Mouse (Mus musculus): ENCODE results near the gene Olfr1333. TPM values are rescaled to one million over a fixed set of nuclear protein-coding genes. Genes with fewer than 3 reads are reported as not detected.
"Not testable (repeated sequence)": the region's sequence is repeated elsewhere in the genome, so short reads cannot be mapped to it uniquely, and the experiment has no call there.

Olfr1333 gene
- total and polyA plus RNA-seq, 2 experiments, result not detected

- Histone ChIP-seq H3K9ac (ENCODE audit: low read depth, low read length) (no peak within 1 kb of the TSS), H3K27me3 (ENCODE audit: control insufficient read depth, insufficient read depth, low read length) (no peaks in the 10 kb centered on the region), H3K4me3 (ENCODE audit: insufficient read depth, low read depth, low read length) (no peak within 1 kb of the TSS), H3K27ac (replicated peaks; ENCODE audit: insufficient read depth, low read depth, low read length) (no peak within 1 kb of the TSS), H3K79me2 (ENCODE audit: control insufficient read depth, insufficient read depth, low read length) (no peaks in the 10 kb centered on the region), H3K36me3 (ENCODE audit: control insufficient read depth, insufficient read depth, low read length) (no peaks in the 10 kb centered on the region), H3K4me1 (ENCODE audit: control insufficient read depth, insufficient read depth, low read length) (no peaks in the 10 kb centered on the region)
- WGBS, result 85% methylated on average over 4 of the region's 4 CpGs
- DNase-seq (ENCODE audit: extremely low read depth, low read depth, low spot score), result no peak
- TF ChIP-seq POLR2A (IDR thresholded peaks at IDR 0.05; ENCODE audit: extremely low read depth, insufficient read depth, low read length) (no peak), CTCF (IDR thresholded peaks at IDR 0.05; ENCODE audit: low read depth, low read length) (no peak)
These were observed 26.2 kb downstream of the Olfr1333 start, which contains the start of gene Olfr1335 for GRCm38 (mm10) chr4:118809844-118810243. Gene Olfr1335, minus strand, starts transcription at chr4:118809944.

DNA sequence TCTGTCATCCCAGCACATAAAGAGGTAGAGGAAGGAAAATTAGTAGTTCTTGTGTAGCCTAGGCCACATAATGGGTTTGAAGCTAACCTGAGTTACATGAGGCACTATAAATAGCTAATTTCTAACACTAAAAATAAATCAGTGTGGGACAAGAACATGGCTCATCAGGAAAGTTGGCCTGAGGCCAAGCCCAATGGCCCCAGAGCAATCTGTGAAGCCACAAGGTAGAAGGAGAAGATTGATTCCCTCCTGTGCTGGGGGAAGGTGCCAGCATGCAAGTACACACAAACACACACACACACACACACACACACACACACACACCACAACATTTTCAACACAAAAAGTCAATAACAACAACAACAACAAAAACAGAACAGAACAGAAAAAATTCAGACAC, 43.3 kb downstream of the Olfr1333 start:
- H3K4me3 ChIP-seq (ENCODE audit: insufficient read depth, low read depth, low read length); H3K4me1 ChIP-seq (ENCODE audit: control insufficient read depth, insufficient read depth, low read length); H3K9ac ChIP-seq (ENCODE audit: low read depth, low read length); DNase-seq (ENCODE audit: extremely low read depth, low read depth, low spot score); H3K27ac ChIP-seq (replicated peaks; ENCODE audit: insufficient read depth, low read depth, low read length); H3K27me3 ChIP-seq (ENCODE audit: control insufficient read depth, insufficient read depth, low read length); H3K36me3 ChIP-seq (ENCODE audit: control insufficient read depth, insufficient read depth, low read length); H3K79me2 ChIP-seq (ENCODE audit: control insufficient read depth, insufficient read depth, low read length): not testable (repeated sequence)

DNA sequence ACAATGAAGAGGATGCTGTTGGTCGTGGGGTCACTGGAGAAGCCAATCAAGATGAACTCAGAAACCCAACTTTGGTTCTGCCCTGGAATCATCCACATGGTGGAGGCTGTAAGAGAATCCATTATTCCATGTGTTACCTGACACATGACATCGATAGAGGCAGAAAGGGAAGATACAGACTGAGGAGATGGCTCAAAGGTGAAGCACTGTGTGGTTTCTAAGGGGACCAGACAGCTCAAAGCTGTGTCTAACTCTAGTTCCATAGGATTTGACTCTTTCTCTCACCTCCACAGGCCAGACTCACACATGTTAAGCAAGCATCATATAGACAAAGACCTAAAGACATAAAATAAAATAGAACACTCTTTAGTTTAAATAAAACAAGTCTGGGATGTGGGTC, 53.6 kb downstream of the Olfr1333 start, which contains the start of gene Olfr1337:
Gene Olfr1337, minus strand, starts transcription at position 101 of the 400 bp plus-strand sequence.
- Histone ChIP-seq H3K9ac (ENCODE audit: low read depth, low read length) (no peak within 1 kb of the TSS), H3K4me1 (ENCODE audit: control insufficient read depth, insufficient read depth, low read length) (no peaks in the 10 kb centered on the region), H3K27ac (replicated peaks; ENCODE audit: insufficient read depth, low read depth, low read length) (no peak within 1 kb of the TSS), H3K4me3 (ENCODE audit: insufficient read depth, low read depth, low read length) (no peak within 1 kb of the TSS), H3K79me2 (ENCODE audit: control insufficient read depth, insufficient read depth, low read length) (no peaks in the 10 kb centered on the region), H3K36me3 (ENCODE audit: control insufficient read depth, insufficient read depth, low read length) (no peaks in the 10 kb centered on the region), H3K27me3 (ENCODE audit: control insufficient read depth, insufficient read depth, low read length) (no peaks in the 10 kb centered on the region)
- TF ChIP-seq CTCF (IDR thresholded peaks at IDR 0.05; ENCODE audit: low read depth, low read length) (no peak), POLR2A (IDR thresholded peaks at IDR 0.05; ENCODE audit: extremely low read depth, insufficient read depth, low read length) (no peak)
- WGBS, result 57% methylated on average over 2 of the region's 2 CpGs
- no peak for DNase-seq (ENCODE audit: extremely low read depth, low read depth, low spot score)

Other genes starting within 250 kb of the Olfr1333 start
- not detected in 2 replicates for gene Cfap57, start 215.5 kb downstream of the Olfr1333 start, total RNA-seq (2014; rRNA removed)
- not detected in 2 replicates for gene Cfap57, start 215.5 kb downstream of the Olfr1333 start, polyA plus RNA-seq (2012; rRNA removed)
- 19.6 and 19.9 TPM in 2 replicates for gene Ebna1bp2, start 215.5 kb downstream of the Olfr1333 start, total RNA-seq (2014; rRNA removed)
- 10.3 and 13.0 TPM in 2 replicates for gene Ebna1bp2, start 215.5 kb downstream of the Olfr1333 start, polyA plus RNA-seq (2012; rRNA removed)
- gene Olfr62, start 177.3 kb downstream of the Olfr1333 start, total RNA-seq (2014; rRNA removed), result not detected in 2 replicates
- not detected in 2 replicates for gene Olfr62, start 177.3 kb downstream of the Olfr1333 start, polyA plus RNA-seq (2012; rRNA removed)
- gene Olfr1342, start 143.5 kb downstream of the Olfr1333 start, total RNA-seq (2014; rRNA removed), result not detected in 2 replicates
- not detected in 2 replicates for gene Olfr1342, start 143.5 kb downstream of the Olfr1333 start, polyA plus RNA-seq (2012; rRNA removed)
- gene Olfr1341, start 132.8 kb downstream of the Olfr1333 start, total RNA-seq (2014; rRNA removed), result not detected in 2 replicates
- gene Olfr1341, start 132.8 kb downstream of the Olfr1333 start, polyA plus RNA-seq (2012; rRNA removed), result not detected in 2 replicates
- not detected in 2 replicates for gene Olfr1340, start 116.1 kb downstream of the Olfr1333 start, total RNA-seq (2014; rRNA removed)
- gene Olfr1340, start 116.1 kb downstream of the Olfr1333 start, polyA plus RNA-seq (2012; rRNA removed), result not detected in 2 replicates
- gene Olfr1339, start 104.1 kb downstream of the Olfr1333 start, total RNA-seq (2014; rRNA removed), result not detected in 2 replicates
- gene Olfr1339, start 104.1 kb downstream of the Olfr1333 start, polyA plus RNA-seq (2012; rRNA removed), result not detected in 2 replicates
- not detected in 2 replicates for gene Olfr1338, start 77.5 kb downstream of the Olfr1333 start, total RNA-seq (2014; rRNA removed)
- gene Olfr1338, start 77.5 kb downstream of the Olfr1333 start, polyA plus RNA-seq (2012; rRNA removed), result not detected in 2 replicates
- gene Olfr1337, start 53.7 kb downstream of the Olfr1333 start, total RNA-seq (2014; rRNA removed), result not detected in 2 replicates
- gene Olfr1337, start 53.7 kb downstream of the Olfr1333 start, polyA plus RNA-seq (2012; rRNA removed), result not detected in 2 replicates
- not detected in 2 replicates for gene Olfr1335, start 26.3 kb downstream of the Olfr1333 start, total RNA-seq (2014; rRNA removed)
- gene Olfr1335, start 26.3 kb downstream of the Olfr1333 start, polyA plus RNA-seq (2012; rRNA removed), result not detected in 2 replicates
- not detected in 2 replicates for gene Olfr1331, start 28.4 kb upstream of the Olfr1333 start, total RNA-seq (2014; rRNA removed)
- gene Olfr1331, start 28.4 kb upstream of the Olfr1333 start, polyA plus RNA-seq (2012; rRNA removed), result not detected in 2 replicates
- gene Olfr1330, start 52.3 kb upstream of the Olfr1333 start, total RNA-seq (2014; rRNA removed), result not detected in 2 replicates
- not detected in 2 replicates for gene Olfr1330, start 52.3 kb upstream of the Olfr1333 start, polyA plus RNA-seq (2012; rRNA removed)
- gene Olfr1329, start 81.2 kb upstream of the Olfr1333 start, total RNA-seq (2014; rRNA removed), result not detected in 2 replicates
- gene Olfr1329, start 81.2 kb upstream of the Olfr1333 start, polyA plus RNA-seq (2012; rRNA removed), result not detected in 2 replicates
- 0.20 TPM in 1 of 2 replicates, not detected in the other for gene Olfr1328, start 102.3 kb upstream of the Olfr1333 start, total RNA-seq (2014; rRNA removed)
- gene Olfr1328, start 102.3 kb upstream of the Olfr1333 start, polyA plus RNA-seq (2012; rRNA removed), result not detected in 2 replicates
- not detected in 2 replicates for gene Lao1, start 125.3 kb upstream of the Olfr1333 start, total RNA-seq (2014; rRNA removed)
- gene Lao1, start 125.3 kb upstream of the Olfr1333 start, polyA plus RNA-seq (2012; rRNA removed), result not detected in 2 replicates